Mouse (Mus musculus) kidney, adult 18-20 months (tissue): ENCODE measurements at regions not wholly inside any gene's neighbourhood (a gene's known extent, or its start where the extent isn't known, plus 50 kb on each side); places are given as distances from the start of the nearest gene placed in this dataset.
"Not testable (repeated sequence)": the region's sequence is repeated elsewhere in the genome, so short reads cannot be mapped to it uniquely, and the experiment has no call there.

Experiments used
- DNase-seq: peaks from one replicate; pipeline ENCODE4 v3.0.0; 2021

DNA sequence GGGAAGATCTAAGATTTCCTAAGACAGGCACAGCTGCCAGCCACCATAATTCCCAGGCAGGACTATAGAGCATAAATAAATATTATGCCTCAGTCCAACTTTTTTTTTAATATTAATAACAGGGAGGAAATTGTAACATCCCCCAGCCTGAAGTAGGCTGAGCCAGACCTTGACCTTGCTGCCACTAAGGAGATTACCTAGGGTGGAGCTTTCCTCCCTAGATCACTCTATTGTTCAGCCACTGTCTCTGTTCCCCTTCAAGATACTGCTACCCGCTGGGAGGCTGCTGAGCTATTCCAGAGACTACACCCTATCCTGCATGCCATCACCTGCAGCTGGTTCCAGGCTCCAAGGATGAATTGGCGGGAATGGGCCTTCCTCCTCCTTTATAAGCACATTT, 437.4 kb downstream of the Sh2d4b start:
- not testable (repeated sequence) for DNase-seq

- peak; percentile 13 for DNase-seq
Measured at GRCm38 (mm10) chr14:40450823-40451222, 442.2 kb downstream of the Sh2d4b start.

GRCm38 (mm10) chr14:40449566-40449965, 443.5 kb downstream of the Sh2d4b start:
- DNase-seq, result not testable (repeated sequence)
